Mouse (Mus musculus): ENCODE measurements around the gene Ccdc177. TPM values are rescaled to one million over a fixed set of nuclear protein-coding genes. Genes with fewer than 3 reads are reported as not detected.

Ccdc177 gene
- total RNA-seq, 2 experiments from 2014 or later = 18.5 to 18.7 TPM

DNA sequence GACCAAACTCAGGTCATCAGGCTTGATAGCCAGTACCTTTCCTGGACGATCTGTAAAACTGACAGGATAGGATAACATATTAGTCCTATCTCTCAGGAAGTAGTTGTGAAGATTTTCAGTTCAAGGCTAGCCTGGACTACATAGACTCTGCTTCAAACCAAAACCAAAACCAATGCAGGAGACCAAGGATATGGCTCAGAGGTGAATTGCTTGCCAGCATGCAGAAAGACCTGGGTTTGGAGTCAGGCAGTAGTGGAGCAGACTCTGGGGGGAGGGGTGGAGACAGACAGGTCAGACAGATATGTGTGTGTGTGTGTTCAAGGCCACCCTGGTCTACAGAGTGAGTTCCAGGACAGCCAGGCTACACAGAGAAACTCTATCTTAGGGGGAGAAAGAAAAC, 26.1 kb upstream of the Ccdc177 start:
- no peak for DNase-seq (ENCODE audit: low spot score in 2 of 2)

DNA sequence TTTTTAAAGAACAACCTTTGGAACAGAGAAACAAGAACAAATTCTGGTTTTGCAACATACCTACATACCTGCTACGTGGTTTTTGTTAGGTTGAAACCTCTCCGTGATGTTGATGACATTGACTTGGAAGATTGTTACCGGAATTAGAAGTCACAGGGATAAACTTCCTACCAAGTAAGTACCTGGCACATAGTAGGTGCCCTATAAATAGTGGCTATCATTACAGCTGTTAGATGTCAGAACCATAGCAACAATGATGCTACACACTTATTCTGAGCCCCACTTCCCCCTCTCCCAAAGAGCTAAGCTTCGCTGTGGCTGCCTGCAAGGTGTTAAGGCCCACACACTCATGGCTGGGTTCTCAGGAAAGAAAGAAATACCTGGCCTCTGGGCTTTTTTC, 25.1 kb upstream of the Ccdc177 start:
- no peak for DNase-seq (ENCODE audit: low spot score in 2 of 2)

DNA sequence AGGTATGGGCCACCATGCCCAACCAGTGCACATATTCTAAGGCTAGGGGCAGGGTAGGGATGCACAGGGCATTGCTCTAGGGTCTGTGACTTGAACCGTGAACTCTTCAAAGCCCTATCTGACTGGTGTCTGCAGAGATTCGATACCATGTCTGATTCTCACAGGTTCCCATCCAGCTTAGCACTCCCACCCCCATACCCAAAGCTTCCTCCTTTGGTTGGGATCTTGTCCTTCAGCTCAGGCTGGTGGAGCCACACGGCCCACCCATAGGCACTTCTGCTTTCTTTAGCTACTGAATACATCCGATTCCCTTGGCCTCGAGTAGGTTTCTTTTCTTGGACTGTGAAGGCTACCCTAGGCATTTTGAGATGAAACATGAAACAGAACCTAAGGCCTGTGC, 24.5 kb upstream of the Ccdc177 start:
- no peak for DNase-seq (ENCODE audit: low spot score in 2 of 2)

DNA sequence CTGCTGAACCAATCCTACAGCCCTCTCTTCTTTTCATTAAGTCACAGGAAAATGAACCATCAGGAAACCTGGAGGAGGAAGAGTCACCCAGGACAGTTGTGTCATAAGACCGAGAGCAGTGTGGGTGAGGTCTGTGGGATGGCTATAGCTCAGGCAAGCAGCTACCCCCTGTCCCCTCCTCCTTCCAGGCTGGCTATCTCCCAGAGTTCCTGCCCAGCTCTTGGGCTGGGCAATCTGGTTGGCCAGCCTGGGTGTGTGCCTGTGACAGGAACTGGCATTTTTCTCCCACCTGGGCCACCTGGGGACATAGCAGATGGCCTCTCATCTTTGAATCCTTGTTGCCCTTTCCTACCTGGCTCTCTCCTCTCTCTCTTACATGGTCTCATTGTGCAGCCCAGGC, 23.4 kb upstream of the Ccdc177 start:
- DNase-seq (ENCODE audit: low spot score in 2 of 2) = no peak

GRCm38 (mm10) chr12:80782892-80783291, 22.4 kb upstream of the Ccdc177 start:
- DNase-seq (ENCODE audit: low spot score in 2 of 2) = no peak

DNA sequence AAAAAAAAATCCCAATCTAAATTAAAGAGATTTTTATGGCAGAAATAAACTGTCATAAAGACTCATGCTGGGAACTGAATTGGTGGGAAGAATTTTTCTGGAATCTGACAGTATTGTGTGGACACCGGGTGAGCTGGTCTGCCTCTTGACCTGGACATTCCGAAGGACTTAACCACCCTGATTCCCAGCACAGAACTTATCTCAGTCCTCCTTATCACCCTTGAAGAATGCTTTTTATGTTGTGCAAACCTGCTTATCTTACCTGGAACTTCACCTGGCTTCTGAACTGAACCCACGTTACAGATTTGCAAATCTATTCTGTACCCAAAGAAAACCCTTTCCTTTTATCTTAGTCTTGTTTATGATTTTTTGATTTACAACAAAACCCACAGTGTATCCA, 21.7 kb upstream of the Ccdc177 start:
- DNase-seq (ENCODE audit: low spot score in 2 of 2) = no peak

DNA sequence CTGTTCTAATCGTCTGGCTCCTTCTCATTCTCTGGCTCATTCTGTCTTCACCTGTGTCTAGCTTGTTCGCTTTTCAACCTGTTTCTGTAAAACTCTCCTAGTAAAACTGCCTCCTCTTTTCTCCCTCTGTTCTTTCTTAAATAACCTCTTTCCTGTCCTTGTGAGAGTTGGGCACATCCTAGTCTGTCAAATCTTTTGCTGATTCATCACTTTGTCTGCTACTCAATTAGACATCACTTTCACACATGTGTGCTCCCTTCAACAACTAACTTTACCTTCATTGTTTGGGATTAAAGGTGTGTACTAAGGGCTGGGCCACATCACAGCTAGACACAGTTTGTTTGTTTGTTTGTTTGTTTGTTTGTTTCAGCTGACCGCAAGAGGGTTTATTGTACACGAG, 19.3 kb upstream of the Ccdc177 start:
- no peak for DNase-seq (ENCODE audit: low spot score in 2 of 2)

GRCm38 (mm10) chr12:80778188-80778936, 17.9 kb upstream of the Ccdc177 start:
- no peak for DNase-seq (ENCODE audit: low spot score in 2 of 2)

DNA sequence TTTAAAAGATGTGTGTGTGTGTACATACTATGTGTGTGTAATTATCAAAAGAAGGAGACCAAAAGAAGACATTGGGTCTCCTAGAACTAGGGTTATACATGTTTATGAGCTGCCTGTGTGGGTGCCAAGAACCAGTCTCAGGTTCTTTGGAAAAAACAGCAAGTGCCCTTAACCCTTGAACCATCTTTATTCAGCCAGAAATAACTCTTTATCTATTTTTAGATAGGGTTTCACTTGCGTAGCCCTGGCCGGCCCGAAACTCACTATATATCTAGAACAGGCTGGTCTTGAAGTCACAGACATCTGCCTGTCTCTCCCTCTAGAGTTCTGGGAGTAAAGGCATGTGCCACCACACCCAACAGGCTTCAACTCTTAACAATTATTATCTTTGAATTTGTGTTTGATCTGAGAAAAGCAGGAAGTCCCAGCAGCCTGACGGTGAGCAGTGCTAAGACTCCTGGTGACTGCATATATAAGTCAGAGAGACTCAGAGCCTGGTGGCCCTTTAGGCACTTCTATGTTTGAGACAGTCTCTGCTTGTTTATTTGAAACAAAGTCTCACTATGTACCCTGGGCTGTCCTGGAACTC, 15.7 kb upstream of the Ccdc177 start:
- no peak for DNase-seq (ENCODE audit: low spot score in 2 of 2)

DNA sequence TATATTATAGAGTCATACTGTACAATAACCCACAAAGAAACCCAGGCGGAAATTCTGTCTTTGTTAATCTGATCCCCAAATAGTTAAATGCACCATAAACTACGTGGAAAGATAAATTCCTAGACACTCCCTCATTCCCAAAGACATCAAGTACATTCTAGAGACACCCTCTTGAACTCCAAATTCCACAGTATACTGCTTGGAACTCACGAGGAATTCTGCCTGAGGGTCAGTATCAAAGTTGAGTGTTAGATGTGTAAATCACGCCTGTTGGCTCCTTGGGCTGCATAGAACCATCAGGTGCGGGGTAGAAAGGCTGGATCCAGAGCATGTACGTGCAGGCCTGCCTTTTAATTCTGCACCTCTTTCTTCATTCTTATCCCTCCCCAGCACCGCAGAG, 14.3 kb upstream of the Ccdc177 start:
- DNase-seq (ENCODE audit: low spot score in 2 of 2) = no peak

GRCm38 (mm10) chr12:80769697-80770096, 9.2 kb upstream of the Ccdc177 start:
- DNase-seq (ENCODE audit: low spot score in 2 of 2) = peak; percentile 45 to 67

- DNase-seq (ENCODE audit: low spot score in 2 of 2) = no peak
These were observed 3.6 kb upstream of the Ccdc177 start for GRCm38 (mm10) chr12:80764116-80764515.

- no peak for DNase-seq (ENCODE audit: low spot score in 2 of 2)
These were observed 2.5 kb upstream of the Ccdc177 start for GRCm38 (mm10) chr12:80762982-80763381.

DNA sequence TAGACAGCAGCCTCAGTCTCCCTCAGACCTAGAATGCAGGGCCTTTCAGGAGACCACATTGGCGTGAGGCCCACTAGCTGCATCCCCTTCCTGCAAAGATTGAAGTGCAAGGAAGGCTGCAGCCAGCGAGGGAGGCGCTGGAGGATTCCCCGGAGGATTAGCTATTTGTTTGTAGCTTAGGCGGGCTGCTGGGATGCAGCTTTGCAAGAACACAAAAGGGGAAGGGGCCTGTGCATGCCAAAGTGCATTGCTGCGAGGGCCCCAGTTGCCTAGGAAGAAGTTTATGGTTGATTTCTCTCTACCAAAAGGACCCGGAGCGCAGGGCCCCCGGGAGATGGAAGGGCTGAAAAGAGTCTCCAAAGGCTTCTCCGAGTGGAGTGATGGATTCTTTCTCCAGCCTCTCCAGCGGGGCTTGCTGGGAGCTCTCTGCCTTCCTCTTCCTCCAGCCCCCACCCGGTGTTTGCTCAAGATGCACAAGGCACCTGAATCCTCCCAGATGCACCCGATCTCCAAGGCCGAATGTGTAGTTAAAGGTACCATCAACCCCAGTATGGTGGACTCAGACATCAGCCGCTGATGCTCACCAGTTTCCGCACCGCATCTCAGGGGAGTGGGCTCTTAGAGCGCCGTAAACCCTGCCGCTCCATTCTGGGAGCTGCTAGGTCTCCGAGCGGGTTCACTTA, 633 bp downstream of the Ccdc177 start:
- DNase-seq (ENCODE audit: low spot score in 2 of 2) = peak; percentile 47 to 61

DNA sequence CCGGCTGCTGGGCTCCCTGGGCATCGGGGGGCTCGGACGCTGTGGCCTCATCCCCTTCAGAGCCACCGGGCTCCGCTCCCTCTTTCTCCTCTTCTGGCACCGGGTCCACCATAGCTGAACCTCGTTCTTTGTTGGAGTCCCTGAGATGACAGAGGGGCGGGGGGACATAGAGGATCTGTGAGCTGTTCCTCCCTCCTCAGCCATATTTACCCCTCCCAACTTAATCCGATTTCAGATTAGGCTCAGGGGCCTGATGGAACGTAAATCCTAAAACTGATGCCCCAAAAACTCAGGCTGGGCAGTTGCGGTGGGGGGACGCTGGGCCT, 1.1 kb downstream of the Ccdc177 start:
- no peak for DNase-seq (ENCODE audit: low spot score in 2 of 2)

GRCm38 (mm10) chr12:80758559-80759386, 1.7 kb downstream of the Ccdc177 start:
- DNase-seq (ENCODE audit: low spot score in 2 of 2) = no peak

DNA sequence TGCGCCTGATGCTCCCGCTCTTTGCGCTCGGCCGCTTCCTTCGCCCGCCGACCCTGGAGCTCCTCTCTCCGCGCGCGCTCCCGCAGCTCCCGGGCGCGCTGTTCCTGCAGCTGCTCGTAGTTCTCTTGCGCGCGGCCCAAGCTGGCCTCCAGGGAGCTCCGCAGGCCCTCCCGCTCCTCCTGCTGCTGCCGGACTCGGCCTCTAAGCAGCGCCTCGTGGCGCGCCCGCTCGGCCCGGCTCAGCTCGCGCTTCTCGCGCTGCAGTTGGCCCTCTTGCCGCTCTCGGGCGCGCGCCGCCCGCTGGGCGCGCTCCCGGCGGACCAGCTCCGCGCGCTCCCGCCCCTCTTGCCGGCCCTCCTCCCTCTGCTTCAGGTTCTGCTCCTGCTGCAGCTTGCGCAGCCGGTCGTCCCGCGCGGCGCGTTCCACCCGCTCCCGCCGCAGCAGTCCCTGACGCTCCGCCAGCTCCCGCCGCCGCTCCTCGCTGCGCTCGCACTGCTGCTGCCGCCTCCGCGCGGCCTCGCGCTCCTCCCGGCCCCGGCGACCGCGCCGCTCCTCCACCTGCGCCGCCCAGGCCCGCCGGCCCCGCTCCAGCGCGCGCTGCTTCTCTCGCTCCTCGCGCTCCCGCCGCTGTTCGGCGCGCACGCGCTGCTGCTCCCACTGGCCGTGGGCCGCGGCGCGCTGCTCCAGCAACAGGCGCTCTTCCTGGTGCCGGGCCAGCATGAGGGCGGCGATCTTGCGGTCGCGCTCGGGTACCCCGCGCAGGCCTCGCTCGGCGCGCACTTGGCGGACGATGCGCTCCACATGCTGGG, 2.5 kb downstream of the Ccdc177 start:
- no peak for DNase-seq (ENCODE audit: low spot score in 2 of 2)

DNA sequence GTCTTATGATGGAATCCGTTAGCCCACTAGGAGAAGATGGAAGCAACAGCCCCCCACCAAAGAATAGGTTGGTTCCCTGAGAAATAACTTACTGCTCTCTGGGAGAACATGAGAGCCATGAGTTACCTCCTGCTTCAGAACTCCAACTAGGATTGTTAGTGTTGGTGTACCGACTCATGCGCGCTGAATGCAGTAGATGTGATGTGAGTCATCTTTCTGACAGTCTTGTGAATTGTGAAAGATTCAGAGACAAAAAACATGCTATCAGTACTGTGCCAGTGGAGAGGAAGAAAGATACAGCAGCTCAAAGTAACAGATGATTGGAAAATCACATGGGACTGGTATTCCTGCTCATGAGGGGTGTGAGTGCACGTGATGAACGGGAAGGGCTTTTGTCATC, 8.9 kb downstream of the Ccdc177 start:
- DNase-seq (ENCODE audit: low spot score in 2 of 2) = no peak

DNA sequence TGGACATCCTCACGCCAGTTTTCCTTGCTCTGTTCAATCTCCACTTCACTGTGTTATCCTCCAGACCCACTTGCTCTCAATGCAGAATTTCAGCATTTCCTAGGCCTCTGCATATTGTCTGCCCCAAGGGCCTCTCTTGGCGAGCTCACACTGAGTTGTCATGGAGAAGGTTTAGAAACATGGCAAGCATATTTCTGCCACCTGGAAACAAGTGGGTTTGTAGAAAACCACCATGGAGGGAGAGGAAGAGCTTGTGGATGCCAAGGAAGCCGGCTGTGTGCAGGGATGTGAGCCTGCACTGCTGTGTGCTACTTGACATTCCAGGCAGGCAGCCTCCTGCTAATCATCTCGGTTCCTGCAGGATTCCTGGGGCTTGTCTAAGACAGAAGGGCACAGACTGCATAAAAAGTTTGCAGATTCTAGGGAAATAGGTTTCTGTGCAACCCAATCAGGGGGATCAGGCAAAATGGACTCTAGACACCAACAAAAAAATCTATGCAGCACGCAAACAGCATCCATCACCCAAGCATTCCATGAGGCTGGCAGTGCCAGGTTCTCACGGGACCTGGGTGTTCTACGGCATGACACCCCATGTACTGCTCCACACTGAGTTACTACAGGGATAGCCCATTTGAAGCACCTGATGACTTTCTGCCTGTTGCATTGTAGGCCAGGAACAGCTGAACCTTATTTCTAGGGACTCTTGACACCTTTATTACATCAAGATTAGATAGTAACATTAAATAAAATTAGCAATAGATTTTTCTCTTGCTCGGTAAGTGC, 14.3 kb downstream of the Ccdc177 start:
- DNase-seq (ENCODE audit: low spot score in 2 of 2) = peak; percentile 38 to 70

GRCm38 (mm10) chr12:80744614-80745013, 15.9 kb downstream of the Ccdc177 start:
- DNase-seq (ENCODE audit: low spot score in 2 of 2) = no peak

Data from layer of hippocampus, postnatal 14 days (tissue).